Mouse (Mus musculus): ENCODE measurements around the gene Tmem176b. TPM values are rescaled to one million over a fixed set of nuclear protein-coding genes. Genes with fewer than 3 reads are reported as not detected.
"Not testable (repeated sequence)": the region's sequence is repeated elsewhere in the genome, so short reads cannot be mapped to it uniquely, and the experiment has no call there.

Tmem176b gene
- total RNA-seq, 2 experiments from 2014 or later = 45.6 to 47.8 TPM

GRCm38 (mm10) chr6:48842111-48842842, 981 bp upstream of the Tmem176b start:
- DNase-seq (ENCODE audit: low spot score in 2 of 2) = peak in 1 of 2 experiments; percentile 48

DNA sequence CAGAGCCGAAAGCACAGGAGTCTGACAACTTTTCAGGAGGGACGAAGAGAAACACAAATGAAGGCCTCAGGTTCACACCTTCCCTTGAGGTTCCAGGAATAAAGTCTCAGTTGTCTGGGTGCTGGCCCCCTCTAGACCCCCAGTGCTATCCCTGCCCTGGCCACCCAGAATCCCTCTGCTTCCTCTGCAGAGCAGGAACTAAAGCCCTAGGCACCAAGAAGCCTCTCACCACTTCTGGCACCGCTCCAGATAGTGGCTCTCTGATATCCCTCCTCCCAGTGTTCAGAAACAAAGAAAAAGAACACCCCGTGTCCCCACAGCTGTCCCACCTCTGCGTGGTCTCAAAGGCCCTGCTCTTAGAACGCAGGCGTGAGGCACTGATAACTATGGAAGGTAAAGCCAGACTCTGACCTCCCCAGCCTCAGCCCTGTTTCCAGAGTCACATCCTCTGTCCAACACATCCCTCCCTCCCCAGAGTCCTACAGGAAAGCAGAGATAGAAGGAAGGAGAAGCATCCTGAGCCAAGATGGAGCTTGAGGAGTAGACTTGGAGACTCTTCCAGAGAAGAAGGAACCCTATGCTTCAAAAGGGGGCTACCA, 826 bp downstream of the Tmem176b start, which contains the start of gene Tmem176a:
Tmem176a (plus strand) TSS at position 549 of the 599 bp plus-strand sequence.
- peak; percentile 40 to 43 for DNase-seq (ENCODE audit: low spot score in 2 of 2)

DNA sequence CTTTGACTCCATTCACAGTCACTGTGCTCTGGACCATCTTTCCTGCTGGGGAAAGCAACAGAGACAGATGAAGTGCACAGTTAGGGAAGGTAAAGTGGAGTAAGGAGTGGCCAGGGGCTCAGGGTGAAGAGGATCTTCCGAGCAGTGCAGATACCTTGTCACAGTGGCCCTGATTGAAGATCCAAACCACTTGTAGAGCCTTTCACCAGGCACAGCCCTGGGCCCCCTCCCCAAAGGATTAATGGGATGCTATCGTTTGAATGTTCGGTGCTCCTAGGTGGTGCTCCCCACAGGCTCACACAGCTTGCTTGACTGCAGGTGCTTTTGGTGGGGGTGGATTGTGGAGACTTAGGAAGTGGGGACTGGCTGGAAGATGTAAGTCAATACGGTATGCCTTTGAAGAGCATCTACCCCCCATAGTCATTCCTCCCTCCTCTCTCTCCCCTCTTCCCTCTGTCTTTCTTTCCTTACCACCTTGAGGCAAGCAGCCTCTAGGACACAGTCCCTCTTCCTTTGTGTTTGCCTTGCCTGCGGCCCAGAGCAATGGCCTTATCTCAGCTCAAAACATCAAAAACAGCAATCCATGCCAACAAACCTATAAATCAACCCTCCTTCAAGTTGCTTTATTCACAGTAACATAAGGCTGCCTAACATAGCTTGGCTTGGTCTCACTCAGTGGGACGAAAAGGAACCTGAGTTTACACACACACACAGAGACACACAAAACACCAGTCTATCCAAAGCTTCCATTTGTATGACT, 2.8 kb downstream of the Tmem176b start:
- no peak for DNase-seq (ENCODE audit: low spot score in 2 of 2)

DNA sequence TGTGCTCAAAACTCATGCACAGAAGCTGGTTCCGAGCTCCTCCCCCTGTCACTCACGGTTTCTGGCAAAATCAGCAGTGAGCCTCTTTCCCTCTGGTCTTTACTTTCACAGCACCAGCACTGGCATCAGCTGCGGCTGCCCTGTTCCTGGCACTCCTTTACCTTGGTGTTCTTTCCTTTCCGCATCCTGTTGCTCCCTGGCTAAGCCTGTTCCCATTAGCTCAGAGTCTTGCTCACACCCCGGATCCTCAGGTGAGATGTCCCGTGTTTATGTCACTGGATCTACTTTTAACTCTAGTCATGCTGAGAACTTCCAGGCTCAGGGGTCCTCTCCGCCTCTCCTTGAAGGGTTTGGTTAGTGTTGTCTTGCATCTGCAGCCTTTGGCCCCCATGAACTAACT, 3.8 kb downstream of the Tmem176b start:
- no peak for DNase-seq (ENCODE audit: low spot score in 2 of 2)

DNA sequence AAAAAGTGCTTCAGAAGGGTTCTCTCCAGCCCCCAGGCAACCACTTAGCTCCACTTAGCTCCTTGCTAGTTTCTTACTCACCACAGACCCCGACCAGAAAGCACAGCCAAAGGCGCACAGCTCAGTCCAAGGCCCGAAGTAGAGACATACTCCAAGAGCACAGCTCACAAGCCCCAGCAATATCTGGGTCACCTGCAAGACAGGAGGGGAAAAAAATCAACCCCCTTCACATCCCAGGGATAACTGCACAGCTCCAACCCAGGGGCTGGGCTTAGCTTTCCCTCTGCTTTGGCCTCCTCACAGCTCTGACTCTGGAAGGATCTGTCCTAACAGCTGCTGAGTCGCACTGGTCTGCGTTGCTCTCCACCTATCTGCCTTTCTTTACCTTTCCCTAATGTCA, 5.2 kb downstream of the Tmem176b start:
- DNase-seq (ENCODE audit: low spot score in 2 of 2) = no peak

- DNase-seq (ENCODE audit: low spot score in 2 of 2) = no peak
Observed at GRCm38 (mm10) chr6:48835241-48835640, 6.1 kb downstream of the Tmem176b start.

- DNase-seq (ENCODE audit: low spot score in 2 of 2) = no peak
Observed at GRCm38 (mm10) chr6:48833515-48833914, 7.8 kb downstream of the Tmem176b start.

DNA sequence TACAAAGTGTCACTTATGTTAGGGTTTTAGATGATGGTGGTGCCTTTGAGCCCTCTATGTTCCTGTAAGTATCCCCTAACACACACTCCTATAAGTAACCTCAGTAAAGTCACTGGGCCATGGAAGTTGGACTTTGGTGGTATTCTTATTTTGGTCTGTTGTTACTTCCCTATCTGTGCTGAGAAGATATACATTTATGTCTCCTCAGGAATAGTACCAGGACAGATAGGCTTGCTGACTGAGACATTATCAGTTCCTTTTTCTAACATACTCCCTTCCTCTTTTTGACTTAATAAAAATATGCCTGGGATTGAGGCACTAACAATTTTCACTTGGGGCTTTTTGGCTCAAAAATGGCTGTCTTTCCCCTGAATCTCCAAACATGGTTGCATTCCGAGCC, 8.9 kb downstream of the Tmem176b start:
- DNase-seq (ENCODE audit: low spot score in 2 of 2) = no peak

- no peak for DNase-seq (ENCODE audit: low spot score in 2 of 2)
Observed at GRCm38 (mm10) chr6:48831141-48831540, 10.2 kb downstream of the Tmem176b start.

DNA sequence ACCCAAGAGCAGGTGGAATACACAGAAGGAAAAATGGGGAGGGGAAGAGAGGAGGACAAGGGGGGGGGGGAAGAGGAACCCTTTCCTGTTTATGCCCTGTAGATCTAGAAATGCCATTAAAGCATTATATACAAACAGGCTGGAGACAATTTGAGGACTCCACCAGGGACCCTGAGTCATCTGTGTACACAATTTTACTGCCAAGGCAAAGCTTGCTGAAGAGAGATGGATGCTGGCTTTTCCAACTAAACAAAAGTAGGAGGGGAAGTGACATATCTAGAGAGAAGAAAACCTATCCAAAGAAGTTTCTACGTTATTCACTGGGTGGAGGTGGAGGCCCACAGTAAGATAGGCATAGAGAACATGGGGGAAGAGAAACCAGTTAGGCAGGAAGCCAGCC, 11.1 kb downstream of the Tmem176b start:
- DNase-seq (ENCODE audit: low spot score in 2 of 2) = no peak

DNA sequence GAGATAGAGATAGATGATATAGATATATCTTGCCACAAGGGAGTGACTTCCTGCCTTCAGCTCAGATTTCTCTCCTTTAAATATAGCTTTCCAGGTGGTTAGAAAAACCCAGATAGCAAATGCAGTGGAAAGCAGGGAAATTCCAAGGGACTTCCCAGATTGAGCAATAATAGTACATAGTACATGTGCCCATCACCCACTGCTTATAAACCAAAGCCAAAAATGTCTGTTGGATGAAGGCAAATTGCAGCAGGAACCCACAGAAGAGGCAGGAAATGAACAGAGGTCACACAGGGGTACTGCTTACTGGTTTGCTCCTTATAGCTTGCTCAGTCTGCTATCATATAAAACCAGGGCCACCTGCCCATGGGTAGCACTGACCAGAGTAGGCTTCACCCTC, 11.6 kb downstream of the Tmem176b start:
- no peak for DNase-seq (ENCODE audit: low spot score in 2 of 2)

DNA sequence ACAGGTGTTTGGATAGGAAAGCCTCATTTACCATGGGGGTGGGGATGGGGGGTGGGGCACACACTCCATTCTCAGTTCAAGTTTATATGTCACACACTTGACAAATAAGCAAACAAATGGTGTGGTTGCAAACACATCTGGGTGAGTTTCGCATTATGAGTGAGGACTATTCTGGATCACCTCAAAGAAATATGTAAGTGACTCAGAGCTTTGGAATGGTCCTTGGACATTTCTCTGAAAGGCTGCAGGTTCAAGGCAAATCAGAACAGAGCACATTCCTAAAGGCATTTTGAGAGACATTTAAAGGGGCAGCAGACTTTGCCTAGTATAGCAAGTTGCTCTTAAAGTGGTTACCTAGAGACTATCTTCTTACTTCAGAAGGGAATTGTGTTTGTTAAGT, 12.3 kb downstream of the Tmem176b start:
- no peak for DNase-seq (ENCODE audit: low spot score in 2 of 2)

DNA sequence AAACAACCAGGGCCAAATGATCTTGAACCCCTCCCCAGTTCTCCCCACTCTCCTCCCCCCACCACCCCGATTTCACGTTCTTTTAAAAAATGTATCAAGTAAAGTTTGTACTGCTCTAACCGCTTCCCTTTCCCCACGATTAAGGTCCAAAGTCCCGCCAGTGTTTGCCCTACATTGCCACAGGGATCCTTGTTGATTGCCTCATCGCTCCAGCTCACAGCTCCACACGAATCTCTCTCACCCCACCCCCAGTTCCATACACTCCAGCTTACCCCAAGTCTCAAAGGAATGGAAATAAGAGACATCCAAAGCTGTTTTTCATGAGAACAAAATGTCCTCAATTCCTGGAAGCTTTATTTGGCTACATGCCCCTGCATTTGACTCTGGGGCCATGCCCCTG, 16.3 kb downstream of the Tmem176b start:
- no peak for DNase-seq (ENCODE audit: low spot score in 2 of 2)

DNA sequence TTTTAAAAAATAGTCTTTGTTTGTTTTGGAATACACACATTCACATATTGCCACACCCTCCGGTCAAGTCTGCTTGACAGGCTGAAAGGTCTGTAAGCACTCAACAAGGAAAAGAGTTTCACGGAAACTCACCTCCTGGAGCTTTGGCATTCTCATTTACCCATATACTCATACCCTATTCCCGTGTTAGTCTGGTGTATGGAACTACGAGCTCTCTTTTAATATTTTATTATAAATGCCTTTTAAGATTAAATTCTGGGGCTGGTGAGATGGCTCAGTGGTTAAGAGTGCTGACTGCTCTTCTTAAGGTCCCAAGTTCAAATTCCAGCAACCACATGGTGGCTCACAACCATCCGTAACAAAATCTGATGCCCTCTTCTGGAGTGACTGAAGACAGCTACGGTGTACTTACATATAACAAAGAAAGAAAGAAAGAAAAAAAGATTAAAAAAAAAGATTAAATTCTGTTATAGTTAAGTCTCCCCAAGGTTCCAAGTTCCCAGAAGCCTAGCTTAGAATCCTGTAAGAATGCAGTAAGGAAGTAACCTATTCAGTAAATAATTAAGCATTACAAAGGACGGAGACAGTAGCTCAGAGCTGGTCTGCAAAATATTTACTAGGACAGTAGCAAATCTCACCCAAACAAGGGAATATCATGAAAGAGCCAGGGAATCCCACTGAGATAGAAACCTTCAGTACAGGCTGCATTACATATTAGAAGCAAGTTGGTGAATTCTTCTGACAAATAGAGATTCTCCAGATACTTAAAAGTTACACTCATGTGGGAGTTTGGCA, 19.1 kb downstream of the Tmem176b start:
- DNase-seq (ENCODE audit: low spot score in 2 of 2) = not testable (repeated sequence)

- DNase-seq (ENCODE audit: low spot score in 2 of 2) = peak; percentile 74 to 78
Observed at GRCm38 (mm10) chr6:48817815-48818214, 23.5 kb downstream of the Tmem176b start.

DNA sequence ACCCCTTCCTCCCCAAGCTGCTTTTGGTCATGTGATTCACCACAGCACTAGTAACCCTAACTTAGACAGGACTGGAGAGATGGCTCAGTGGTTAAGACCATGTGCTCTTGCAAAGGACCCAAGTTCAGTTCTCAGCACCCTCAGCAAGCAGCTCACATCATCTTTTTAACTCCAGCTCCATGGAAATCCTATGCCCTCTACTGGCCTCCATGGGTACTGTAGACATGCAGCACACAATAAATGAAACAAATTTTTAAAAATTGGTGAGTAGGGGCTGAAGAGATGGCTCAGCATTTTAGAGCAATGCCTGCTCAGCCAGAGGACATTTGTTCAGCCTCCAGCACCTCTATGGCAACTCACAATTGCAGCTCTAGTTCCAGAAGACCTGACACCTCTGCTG, 26.3 kb downstream of the Tmem176b start:
- no peak for DNase-seq (ENCODE audit: low spot score in 2 of 2)

- DNase-seq (ENCODE audit: low spot score in 2 of 2) = no peak
Observed at GRCm38 (mm10) chr6:48809494-48810219, 31.6 kb downstream of the Tmem176b start.

GRCm38 (mm10) chr6:48806746-48807145, 34.5 kb downstream of the Tmem176b start:
- DNase-seq (ENCODE audit: low spot score in 2 of 2) = no peak

GRCm38 (mm10) chr6:48804346-48804745, 37.0 kb downstream of the Tmem176b start:
- DNase-seq (ENCODE audit: low spot score in 2 of 2) = no peak

GRCm38 (mm10) chr6:48803406-48804051, 37.8 kb downstream of the Tmem176b start:
- no peak for DNase-seq (ENCODE audit: low spot score in 2 of 2)

Data from layer of hippocampus, postnatal 10 days (tissue).